Mouse (Mus musculus): ENCODE data around the gene Hnrnph1. TPM values are rescaled to one million over a fixed set of nuclear protein-coding genes. Genes with fewer than 3 reads are reported as not detected.

The Hnrnph1 gene
- polyA plus RNA-seq (2012; rRNA removed), result 112 and 154 TPM in 2 replicates

DNA sequence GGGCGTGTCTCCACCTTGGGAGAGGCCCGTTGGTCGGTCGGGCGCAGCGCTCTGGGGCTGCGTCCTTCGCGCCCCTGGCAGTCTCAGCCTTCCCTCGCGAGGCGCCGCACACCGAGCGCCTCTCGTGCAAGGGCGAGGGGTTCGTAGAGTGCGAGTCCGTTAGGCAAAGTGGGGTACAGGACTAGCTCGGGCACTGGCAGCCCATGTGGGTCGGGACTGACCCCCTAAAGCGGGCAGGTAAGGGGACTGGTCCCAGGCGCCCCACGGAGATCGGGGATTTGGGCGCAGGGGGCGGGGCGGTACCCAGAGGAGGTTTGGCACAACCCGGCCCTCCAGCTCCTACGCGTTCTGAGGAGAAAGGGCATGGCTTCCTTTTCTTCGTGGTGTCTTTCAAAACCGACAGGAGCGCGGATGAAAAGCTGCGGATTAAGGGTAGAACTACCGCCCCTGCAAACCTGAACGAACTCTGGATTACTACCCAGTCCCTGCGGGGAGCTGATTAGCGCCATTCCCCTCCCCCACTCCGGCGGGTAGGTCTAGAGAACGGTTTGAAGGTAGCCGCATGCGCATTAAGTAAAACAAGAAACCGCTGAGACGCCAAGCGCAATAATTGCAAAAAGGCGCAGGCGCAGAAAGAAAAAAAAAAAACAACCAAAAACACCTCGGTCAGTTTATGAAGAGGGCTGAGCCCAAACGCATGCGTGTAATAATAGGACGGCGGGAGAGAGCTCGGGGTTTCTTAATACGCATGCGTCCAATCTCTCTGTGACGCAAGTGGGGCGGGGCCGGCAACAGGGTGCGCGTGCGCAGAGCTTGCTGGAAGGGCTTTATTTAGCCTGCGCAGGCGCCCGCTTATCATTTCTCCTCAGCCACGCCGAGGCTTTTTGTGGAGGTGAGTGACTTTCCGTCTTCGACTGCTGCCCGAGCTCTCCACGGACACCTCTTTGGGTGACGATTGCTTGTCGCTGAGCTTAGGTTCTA, at the start of gene Hnrnph1:
TSS of gene Hnrnph1 (plus strand) at position 80 of the 981 bp plus-strand sequence.
- peak; percentile 100 for TF ChIP-seq POLR2A (IDR thresholded peaks at IDR 0.05; ENCODE audit: control insufficient read depth, low read depth, low read length)
- TF ChIP-seq CTCF (IDR thresholded peaks at IDR 0.05; ENCODE audit: control insufficient read depth, insufficient read depth, insufficient replicate concordance, low read depth, low read length), result no peak
- Histone ChIP-seq H3K36me3 (ENCODE audit: control insufficient read depth, insufficient read depth, low read length) (peaks cover 3% of the 10 kb centered on the region; the same call in 1 of the 2 replicates), H3K4me3 (ENCODE audit: control insufficient read depth, low read depth, low read length) (peak within 1 kb of the TSS; percentile 98), H3K27ac (ENCODE audit: control insufficient read depth, insufficient read depth, low read depth, low read length) (peak within 1 kb of the TSS; percentile 99), H3K27me3 (ENCODE audit: control insufficient read depth, insufficient read depth, low read length) (no peaks in the 10 kb centered on the region), H3K4me1 (ENCODE audit: control insufficient read depth, insufficient read depth, low read length) (peaks cover 3% of the 10 kb centered on the region)

DNA sequence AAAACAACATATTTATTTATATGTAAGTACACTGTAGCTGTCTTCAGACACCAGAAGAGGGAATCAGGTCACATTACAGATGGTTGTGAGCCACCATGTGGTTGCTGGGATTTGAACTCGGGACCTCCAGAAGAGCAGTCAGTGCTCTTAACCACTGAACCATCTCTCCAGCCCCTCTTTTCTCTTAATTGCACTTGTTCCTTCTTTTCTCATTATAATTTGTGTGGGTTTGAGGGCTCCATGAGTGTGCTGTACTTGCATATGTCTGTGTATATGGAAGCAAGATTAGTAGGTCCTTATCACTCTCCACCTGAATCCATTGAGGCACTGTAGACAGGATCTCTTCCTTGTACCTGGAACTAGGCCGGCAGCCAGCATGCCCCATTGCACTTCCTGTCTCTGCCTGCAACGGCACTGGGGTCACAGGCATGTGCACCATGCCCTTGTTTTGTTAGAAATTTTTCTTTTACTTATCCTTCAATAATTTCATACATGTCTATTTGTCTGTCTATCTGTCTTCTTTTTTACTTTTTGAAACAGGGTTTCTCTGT, 48.6 kb upstream of the Hnrnph1 start:
- H3K36me3 ChIP-seq (ENCODE audit: control insufficient read depth, insufficient read depth, low read length), result no peaks in the 10 kb centered on the region
- no peak overlapping the region for H3K27ac ChIP-seq (ENCODE audit: control insufficient read depth, insufficient read depth, low read depth, low read length)
- TF ChIP-seq CTCF (IDR thresholded peaks at IDR 0.05; ENCODE audit: control insufficient read depth, insufficient read depth, insufficient replicate concordance, low read depth, low read length) (no peak), POLR2A (IDR thresholded peaks at IDR 0.05; ENCODE audit: control insufficient read depth, low read depth, low read length) (no peak)
- H3K27me3 ChIP-seq (ENCODE audit: control insufficient read depth, insufficient read depth, low read length), result no peaks in the 10 kb centered on the region
- H3K4me3 ChIP-seq (ENCODE audit: control insufficient read depth, low read depth, low read length), result no peak overlapping the region
- peaks cover 4% of the 10 kb centered on the region; the same call in 1 of the 2 replicates for H3K4me1 ChIP-seq (ENCODE audit: control insufficient read depth, insufficient read depth, low read length)

- TF ChIP-seq CTCF (IDR thresholded peaks at IDR 0.05; ENCODE audit: control insufficient read depth, insufficient read depth, insufficient replicate concordance, low read depth, low read length) (no peak), POLR2A (IDR thresholded peaks at IDR 0.05; ENCODE audit: control insufficient read depth, low read depth, low read length) (no peak)
- no peaks in the 10 kb centered on the region for H3K27me3 ChIP-seq (ENCODE audit: control insufficient read depth, insufficient read depth, low read length)
- peaks cover 3% of the 10 kb centered on the region; the same call in 1 of the 2 replicates for H3K4me1 ChIP-seq (ENCODE audit: control insufficient read depth, insufficient read depth, low read length)
- no peaks in the 10 kb centered on the region for H3K36me3 ChIP-seq (ENCODE audit: control insufficient read depth, insufficient read depth, low read length)
- no peak overlapping the region for H3K4me3 ChIP-seq (ENCODE audit: control insufficient read depth, low read depth, low read length)
- no peak overlapping the region for H3K27ac ChIP-seq (ENCODE audit: control insufficient read depth, insufficient read depth, low read depth, low read length)
These were observed 47.4 kb upstream of the Hnrnph1 start for GRCm38 (mm10) chr11:50329378-50329777.

- Histone ChIP-seq H3K36me3 (ENCODE audit: control insufficient read depth, insufficient read depth, low read length) (no peaks in the 10 kb centered on the region), H3K27ac (ENCODE audit: control insufficient read depth, insufficient read depth, low read depth, low read length) (no peak overlapping the region), H3K27me3 (ENCODE audit: control insufficient read depth, insufficient read depth, low read length) (no peaks in the 10 kb centered on the region), H3K4me3 (ENCODE audit: control insufficient read depth, low read depth, low read length) (no peak overlapping the region), H3K4me1 (ENCODE audit: control insufficient read depth, insufficient read depth, low read length) (no peaks in the 10 kb centered on the region)
- no peak for TF ChIP-seq POLR2A (IDR thresholded peaks at IDR 0.05; ENCODE audit: control insufficient read depth, low read depth, low read length)
- TF ChIP-seq CTCF (IDR thresholded peaks at IDR 0.05; ENCODE audit: control insufficient read depth, insufficient read depth, insufficient replicate concordance, low read depth, low read length), result no peak
These were observed 43.6 kb upstream of the Hnrnph1 start for GRCm38 (mm10) chr11:50333181-50333580.

DNA sequence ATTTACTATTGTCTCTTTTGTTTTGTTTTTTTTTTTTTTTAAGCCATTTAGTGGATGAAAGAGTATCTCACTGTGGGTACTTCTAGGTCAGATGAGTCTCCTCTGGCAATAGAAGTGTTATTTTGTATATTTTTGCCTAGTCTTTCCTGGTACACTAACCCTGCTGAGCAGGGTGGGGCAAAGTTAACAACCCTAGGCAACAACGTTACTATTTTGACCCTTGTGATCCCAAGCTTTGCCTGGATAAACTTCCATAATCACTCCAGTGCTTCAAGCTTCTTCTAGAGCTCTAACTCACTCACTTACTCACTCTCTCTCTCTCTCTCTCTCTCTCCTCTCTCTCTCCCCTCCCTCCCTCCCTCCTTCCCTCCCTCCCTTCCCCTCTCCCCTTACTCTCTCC, 40.7 kb upstream of the Hnrnph1 start:
- no peak overlapping the region for H3K27ac ChIP-seq (ENCODE audit: control insufficient read depth, insufficient read depth, low read depth, low read length)
- H3K36me3 ChIP-seq (ENCODE audit: control insufficient read depth, insufficient read depth, low read length), result no peaks in the 10 kb centered on the region
- no peak for TF ChIP-seq POLR2A (IDR thresholded peaks at IDR 0.05; ENCODE audit: control insufficient read depth, low read depth, low read length)
- TF ChIP-seq CTCF (IDR thresholded peaks at IDR 0.05; ENCODE audit: control insufficient read depth, insufficient read depth, insufficient replicate concordance, low read depth, low read length), result no peak
- no peaks in the 10 kb centered on the region for H3K27me3 ChIP-seq (ENCODE audit: control insufficient read depth, insufficient read depth, low read length)
- no peak overlapping the region for H3K4me3 ChIP-seq (ENCODE audit: control insufficient read depth, low read depth, low read length)
- no peaks in the 10 kb centered on the region for H3K4me1 ChIP-seq (ENCODE audit: control insufficient read depth, insufficient read depth, low read length)

GRCm38 (mm10) chr11:50336891-50337290, 39.9 kb upstream of the Hnrnph1 start:
- no peak for TF ChIP-seq CTCF (IDR thresholded peaks at IDR 0.05; ENCODE audit: control insufficient read depth, insufficient read depth, insufficient replicate concordance, low read depth, low read length)
- no peak for TF ChIP-seq POLR2A (IDR thresholded peaks at IDR 0.05; ENCODE audit: control insufficient read depth, low read depth, low read length)
- H3K27ac ChIP-seq (ENCODE audit: control insufficient read depth, insufficient read depth, low read depth, low read length), result no peak overlapping the region
- H3K4me1 ChIP-seq (ENCODE audit: control insufficient read depth, insufficient read depth, low read length), result no peaks in the 10 kb centered on the region
- H3K4me3 ChIP-seq (ENCODE audit: control insufficient read depth, low read depth, low read length), result no peak overlapping the region
- H3K36me3 ChIP-seq (ENCODE audit: control insufficient read depth, insufficient read depth, low read length), result no peaks in the 10 kb centered on the region
- no peaks in the 10 kb centered on the region for H3K27me3 ChIP-seq (ENCODE audit: control insufficient read depth, insufficient read depth, low read length)

- TF ChIP-seq CTCF (IDR thresholded peaks at IDR 0.05; ENCODE audit: control insufficient read depth, insufficient read depth, insufficient replicate concordance, low read depth, low read length) (no peak), POLR2A (IDR thresholded peaks at IDR 0.05; ENCODE audit: control insufficient read depth, low read depth, low read length) (no peak)
- Histone ChIP-seq H3K36me3 (ENCODE audit: control insufficient read depth, insufficient read depth, low read length) (no peaks in the 10 kb centered on the region), H3K4me1 (ENCODE audit: control insufficient read depth, insufficient read depth, low read length) (no peaks in the 10 kb centered on the region), H3K4me3 (ENCODE audit: control insufficient read depth, low read depth, low read length) (no peak overlapping the region), H3K27me3 (ENCODE audit: control insufficient read depth, insufficient read depth, low read length) (no peaks in the 10 kb centered on the region), H3K27ac (ENCODE audit: control insufficient read depth, insufficient read depth, low read depth, low read length) (no peak overlapping the region)
These were observed 31.3 kb upstream of the Hnrnph1 start for GRCm38 (mm10) chr11:50345486-50345885.
